Mouse (Mus musculus) G1E (cell line): Measurements from ENCODE around the gene Atp6v0a2.

ENCODE experiments used
- CTCF ChIP-seq: IDR thresholded peaks from 2 replicates; pipeline ENCODE4 v1.5.1; 2012; ENCODE audit warnings: low read depth, low read length, inconsistent platforms, mixed read lengths
- GATA2 ChIP-seq: IDR thresholded peaks from 2 replicates; pipeline ENCODE4 v1.6.1; 2012; ENCODE audit warnings: low read depth, low read length, inconsistent platforms, borderline replicate concordance
- POLR2AphosphoS5 ChIP-seq: IDR thresholded peaks from 2 replicates; pipeline ENCODE4 v1.6.1; 2012; ENCODE audit warnings: low read depth, low read length, inconsistent platforms; ENCODE audit not compliant: insufficient replicate concordance

- TF ChIP-seq CTCF = no peak
- TF ChIP-seq GATA2 = no peak
- TF ChIP-seq POLR2AphosphoS5 = no peak
Measured at GRCm38 (mm10) chr5:124718396-124718795, 90.0 kb downstream of the Atp6v0a2 start.
